Mouse (Mus musculus) cerebellum, postnatal 25 days (tissue): ENCODE measurements at regions not wholly inside any gene's neighbourhood (a gene's known extent, or its start where the extent isn't known, plus 50 kb on each side); places are given as distances from the start of the nearest gene placed in this dataset.

ENCODE experiments used
- DNase-seq, 2 experiments: peaks; one replicate each; pipeline ENCODE4 v3.0.0; 2021; ENCODE audit warnings: mixed read lengths in 2 of 2

DNA sequence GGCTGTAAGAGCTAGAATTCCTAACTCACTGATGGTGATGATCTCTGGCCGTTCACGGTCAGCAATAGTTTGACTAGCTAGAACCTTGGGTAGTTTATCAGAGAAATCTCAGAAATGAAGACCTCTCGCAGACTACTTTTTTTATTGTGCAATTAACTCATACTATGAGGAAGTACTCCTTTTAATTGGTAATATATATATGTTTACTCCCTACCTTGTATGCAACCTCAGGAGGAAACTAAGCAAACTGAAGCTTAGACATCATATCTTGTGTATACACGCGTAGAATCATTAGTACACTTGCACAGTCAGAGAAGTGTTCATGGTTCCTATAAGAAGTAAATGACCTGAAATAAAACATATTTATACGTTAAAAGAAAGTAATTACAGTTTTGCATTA lies 157.2 kb downstream of the Gm11146 start:
- DNase-seq, result no peak

DNA sequence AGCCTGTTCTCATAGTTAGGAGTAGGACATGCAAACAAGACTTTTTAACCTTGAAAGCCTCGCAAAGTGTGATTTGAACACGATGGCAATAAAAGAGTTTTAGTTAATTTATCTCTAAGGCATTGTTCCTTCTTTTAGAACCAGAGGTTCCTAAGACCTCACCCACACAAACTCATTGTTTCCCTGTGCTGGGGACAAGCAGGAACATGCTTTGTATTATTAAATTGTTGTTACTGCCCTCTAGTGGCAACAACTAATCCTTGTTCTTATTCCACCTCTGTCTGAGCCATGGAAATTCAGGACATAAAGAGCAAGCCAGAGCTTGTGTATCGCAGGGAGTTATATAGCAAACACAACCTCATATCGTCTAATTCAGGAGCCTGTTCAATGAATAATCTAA lies 157.9 kb downstream of the Gm11146 start:
- DNase-seq, result peak; percentile 13 to 23

DNA sequence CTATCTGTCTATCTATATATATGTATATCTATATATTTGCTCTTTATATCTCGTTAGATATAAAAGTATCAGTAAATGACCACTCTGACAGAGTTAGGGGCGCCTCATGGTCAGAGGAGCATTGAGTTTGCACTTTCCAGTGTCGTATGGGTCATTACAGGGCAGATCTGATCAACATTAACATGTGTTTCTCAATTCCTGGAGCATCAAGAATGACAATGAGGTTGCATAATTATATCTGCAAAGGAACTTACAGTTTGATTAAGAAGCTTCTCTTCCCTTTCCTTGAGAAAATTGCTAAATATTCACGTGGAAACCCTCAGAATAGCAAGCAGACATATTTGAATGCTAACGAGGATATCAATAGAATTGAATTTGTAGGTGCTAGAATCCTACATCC lies 158.6 kb downstream of the Gm11146 start:
- no peak for DNase-seq

DNA sequence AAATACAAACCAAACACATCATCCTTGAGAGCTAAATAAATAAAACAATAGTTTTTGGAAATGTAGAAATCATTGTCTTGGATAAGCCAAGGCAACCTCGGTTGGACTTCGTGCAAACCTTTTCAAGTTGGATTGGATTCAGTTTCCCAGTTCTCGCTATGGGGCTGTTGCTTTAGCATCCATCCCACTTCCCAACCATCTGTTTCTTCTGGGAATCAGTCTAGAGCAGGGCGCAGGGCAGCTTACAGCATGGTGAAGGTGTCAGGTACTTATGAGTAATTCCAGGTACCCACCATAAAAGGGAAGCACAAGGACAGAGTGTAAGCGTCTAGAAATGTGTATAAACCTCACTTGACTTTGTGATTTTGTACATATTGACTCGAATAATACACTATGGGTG lies 159.0 kb downstream of the Gm11146 start:
- DNase-seq, result peak; percentile 19 to 22

DNA sequence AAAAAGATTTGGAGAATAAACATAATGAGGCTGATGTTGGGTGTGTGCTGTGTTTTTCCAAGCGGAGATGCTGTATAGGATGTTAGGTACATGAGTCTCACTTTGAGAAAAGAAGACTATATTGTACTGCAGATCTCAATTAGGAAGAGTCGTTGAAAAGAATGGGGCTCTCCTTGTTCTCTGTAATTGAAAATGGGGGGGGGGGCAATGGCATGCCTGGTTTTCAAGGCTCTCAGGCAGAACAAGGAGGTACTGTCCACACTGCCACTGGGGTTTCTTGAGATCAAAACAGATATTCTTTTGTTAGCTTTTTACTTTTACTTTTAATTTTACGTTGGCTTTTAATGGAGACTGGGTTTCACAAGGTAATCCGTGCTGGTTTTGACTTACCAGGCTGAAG lies 170.5 kb downstream of the Gm11146 start:
- DNase-seq, result no peak

DNA sequence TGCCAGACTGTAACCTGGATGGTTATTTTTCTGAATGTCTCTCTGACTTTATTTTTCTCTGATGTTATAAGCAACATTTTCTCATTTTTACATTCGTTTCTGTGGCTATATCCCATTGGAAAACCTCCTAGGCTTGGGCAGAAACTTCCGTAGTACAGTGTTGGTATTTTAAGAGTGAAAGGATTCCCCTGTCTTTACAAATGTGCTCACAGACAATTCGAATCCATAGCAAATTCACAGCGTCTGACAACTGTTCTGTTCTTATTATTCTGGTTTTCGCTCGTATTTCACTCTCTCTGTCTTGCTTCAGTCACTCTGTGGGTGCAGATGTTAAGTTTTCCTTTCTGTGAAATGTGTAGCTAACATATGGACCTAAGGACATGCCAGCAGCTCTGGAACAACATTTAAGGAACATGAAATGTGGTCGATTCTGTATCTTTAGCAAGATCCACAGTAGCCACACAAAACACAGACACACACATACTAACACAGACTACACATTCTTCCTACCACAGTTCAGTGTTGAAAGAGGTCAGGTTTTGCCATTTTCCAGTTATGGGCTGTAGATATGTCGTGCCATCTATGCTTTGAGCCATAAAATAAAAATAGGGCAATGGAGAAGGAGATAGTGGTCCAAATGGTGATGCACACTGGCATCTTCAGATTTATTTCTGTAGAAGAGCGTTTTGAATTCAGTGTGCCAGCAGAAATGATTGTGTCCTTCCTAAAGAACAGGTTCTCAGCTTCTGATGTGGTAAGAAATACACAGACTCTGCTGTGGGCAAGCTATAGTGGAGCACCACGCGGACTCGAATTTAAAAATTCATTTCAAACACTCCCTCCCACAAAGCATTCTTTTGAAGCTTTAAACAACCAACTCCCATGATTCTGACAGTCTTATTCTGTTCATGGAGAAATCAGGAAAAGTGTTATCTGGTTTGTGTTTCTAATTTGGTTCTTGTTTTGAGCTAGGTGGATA lies 179.2 kb downstream of the Gm11146 start:
- DNase-seq, result no peak

DNA sequence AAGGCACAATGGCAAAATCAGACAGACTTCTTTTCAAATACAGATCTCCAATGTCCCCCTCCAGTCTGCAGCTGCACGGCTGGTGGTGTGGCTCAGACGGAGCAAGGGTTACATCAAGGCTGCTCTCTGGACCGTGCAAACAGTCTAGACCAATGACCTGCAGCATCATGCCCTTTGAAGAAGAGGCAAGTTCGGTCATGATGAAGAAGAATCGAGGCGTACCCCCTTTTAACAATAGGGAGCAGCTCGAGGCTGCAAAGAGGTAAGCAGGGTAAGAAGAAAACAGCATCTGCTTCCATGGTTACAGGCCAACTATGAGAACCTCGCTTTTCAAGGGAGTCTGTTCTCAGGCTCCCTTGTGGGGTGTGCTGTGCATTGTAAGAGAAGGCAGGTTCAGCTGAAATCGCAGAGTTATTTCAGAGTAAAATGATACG lies 180.3 kb downstream of the Gm11146 start:
- peak; percentile 31 to 36 for DNase-seq

DNA sequence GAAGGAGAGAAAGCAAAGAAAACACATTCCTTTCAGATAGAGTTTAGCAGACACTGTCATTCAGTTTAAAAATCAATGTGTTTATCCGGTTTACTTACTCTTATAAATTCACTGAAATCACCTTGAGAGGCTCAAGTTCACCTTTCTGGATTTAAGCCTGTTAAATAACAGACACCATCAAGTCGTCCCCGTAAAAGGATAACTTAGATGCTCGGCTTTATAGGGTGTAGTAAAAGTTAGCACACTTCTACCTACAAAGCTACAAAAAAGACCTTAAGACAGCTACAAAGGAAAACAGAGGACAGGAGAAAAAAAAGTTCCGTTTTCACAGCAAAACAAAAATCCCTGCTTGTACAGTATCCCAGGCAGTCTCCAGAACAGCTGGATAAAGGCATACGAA lies 180.9 kb downstream of the Gm11146 start:
- no peak for DNase-seq

DNA sequence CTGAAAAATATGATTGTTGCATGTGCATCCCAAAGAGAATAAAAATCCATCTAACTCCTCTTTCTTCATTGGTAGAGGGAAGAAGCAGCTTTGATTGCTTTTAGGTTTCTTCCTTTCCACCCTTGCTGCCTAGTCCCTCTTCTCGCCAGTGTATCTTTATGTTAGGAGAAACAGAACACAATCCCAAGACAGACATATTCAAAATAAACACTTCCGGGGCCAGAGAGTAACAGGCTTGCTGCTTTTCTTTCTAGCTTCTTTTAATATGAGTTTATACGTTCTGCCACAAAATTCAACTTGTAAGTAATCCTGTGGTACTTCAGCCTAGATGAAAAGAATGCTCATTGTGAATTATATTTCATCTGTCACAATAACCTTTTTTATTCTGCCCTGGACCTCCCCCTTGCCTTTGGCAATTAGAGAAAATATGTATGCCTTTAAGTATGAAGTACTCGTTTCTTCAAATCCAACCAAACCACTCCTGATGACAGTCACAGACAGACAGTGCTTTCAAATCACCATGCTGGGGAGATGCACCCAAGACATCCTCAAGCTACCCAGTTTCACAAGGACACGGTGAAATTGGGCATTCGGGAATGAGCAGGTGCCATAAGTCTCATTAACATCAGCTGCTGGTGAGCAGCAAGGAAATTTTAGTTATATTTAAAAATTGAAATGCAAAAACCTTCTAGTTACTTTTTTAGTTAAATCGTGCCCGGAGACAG lies 181.6 kb downstream of the Gm11146 start:
- no peak for DNase-seq

DNA sequence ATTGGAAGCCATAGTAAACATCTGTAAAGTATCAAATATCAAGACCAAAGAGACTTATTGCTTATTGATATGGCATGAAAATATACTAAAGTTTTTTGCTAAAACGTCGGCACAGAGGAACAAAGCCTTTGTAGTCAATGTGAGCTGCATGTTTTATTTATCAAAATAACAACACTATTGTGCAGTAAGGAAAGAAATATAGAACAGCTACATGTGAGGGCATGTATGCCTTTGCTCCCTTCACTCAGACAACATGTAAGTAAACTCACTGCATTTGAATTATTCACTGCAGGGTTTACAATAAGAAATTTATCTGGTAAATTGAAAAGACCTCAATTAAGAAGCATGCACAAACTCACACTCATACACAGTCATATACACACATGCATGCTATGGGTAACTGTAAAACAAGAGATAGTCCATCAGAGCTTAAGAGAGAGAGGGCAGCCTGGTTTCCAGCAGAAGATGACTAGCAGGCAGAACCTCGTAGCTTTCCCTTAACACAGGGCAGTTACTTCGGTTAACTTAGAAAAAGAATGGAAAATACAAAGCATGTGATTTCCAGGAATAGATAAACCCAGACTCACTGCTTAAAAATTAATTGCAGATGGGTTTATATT lies 182.7 kb downstream of the Gm11146 start:
- no peak for DNase-seq

DNA sequence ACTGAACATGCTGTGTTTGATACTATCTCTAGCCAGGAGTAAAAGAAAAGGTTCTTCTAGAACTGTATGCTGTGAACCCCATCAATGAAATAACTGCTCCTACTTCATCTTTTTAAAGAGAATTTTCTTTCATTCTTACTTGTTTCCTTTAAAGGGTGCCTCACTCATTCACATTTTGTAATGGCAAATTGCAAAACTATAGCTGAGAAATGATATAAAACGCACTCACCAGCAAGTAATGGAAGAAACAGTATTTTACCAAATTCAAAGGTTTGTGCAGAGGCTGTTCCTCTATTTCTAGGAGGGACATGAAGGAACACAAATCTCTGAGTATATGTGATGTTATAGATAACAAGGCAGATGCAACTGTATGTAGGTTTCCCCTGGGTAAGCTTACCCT lies 183.4 kb downstream of the Gm11146 start:
- no peak for DNase-seq

DNA sequence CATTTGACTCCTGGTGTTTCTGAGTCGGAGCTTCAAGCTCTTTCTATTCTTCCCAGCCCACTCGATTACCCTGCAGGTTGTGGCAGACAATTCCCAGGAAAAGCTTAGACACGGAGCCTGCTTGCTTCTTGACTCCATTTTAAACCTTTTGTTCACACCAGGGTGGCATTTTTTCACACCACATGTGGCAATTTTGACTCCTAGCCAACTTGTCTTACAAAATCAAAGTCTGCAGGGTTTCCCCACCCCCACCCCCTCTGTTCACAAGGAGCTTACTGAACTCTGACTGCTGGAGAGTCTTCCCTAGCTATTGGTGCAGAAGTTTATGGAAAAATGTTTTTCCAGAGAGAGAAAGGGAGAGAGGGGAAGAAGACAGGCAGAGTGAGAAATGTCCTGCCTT lies 184.1 kb downstream of the Gm11146 start:
- peak; percentile 14 to 18 for DNase-seq

DNA sequence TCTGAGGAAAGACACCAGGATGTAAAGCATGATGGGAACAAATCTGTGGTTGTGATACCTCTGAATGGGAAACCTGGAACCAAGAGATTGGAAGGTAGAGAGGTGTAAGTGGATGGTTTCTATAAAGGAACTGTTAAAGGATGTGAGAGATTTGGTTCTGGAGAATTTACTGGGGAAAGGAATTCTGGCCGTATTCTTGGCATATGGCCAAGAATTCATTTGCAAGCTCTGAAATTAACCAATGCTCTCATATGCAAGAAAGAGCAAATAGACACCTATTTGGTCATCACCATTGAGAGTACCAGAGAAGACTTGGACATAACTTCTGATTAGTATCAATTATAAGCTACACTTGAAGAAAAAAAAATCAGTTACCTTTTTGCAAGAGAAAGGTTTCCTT lies 187.3 kb downstream of the Gm11146 start:
- DNase-seq, result no peak

DNA sequence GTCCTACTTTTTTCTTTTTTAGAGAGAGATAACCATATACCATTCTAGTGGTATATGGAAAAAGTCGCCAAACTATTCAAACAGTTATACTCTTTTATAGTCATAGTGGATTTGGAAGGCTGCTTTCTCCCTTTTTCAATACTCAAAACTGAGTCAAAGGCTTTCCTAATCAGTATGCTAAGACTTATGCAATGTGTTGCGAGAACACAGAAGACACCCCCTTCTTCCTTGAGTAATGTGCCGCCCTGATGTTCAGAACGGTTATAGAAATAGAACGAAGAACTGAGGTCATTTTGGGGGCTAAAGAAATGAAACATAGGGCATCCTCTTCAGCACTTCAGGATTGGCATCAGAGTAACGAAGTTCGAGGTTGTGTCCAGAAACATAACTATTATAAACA lies 192.7 kb downstream of the Gm11146 start:
- DNase-seq, result no peak

DNA sequence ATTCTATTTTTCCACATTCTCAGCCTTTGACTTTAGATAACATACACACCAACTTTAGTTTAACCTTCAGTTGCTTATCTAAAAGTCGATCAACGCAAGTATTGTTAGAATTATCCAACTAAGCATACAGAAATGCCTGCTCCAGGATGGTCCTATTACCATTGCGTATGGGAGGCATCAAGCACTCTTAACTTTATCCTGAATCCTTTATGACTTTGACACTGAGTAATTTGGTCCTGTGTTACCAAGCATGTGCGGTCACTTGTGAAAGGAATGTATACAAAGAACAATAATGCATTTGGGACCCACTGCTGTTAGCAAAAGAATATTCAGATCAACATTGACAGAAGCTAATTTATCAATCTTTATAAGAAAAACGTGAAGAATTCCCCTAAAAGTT lies 194.9 kb downstream of the Gm11146 start:
- DNase-seq, result no peak

DNA sequence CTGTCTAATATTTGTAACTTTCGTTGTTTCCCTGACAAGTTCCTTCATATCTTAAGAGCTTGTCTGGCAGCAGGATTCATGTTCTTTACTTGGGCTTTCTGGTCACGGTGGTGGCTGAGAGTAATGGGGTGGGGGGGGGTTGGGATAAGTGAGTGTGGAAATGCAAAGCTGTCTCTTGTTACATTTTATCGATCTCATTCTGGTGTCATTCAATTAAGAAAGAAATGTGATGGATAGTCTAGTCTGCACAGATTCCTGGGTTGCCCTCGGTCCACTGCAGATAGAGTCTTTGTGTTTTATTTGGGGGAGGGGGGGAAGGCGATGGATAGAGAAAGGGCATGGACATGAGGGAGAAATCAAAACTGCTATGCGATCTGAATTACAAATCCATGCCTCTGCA lies 196.0 kb downstream of the Gm11146 start:
- DNase-seq, result no peak

DNA sequence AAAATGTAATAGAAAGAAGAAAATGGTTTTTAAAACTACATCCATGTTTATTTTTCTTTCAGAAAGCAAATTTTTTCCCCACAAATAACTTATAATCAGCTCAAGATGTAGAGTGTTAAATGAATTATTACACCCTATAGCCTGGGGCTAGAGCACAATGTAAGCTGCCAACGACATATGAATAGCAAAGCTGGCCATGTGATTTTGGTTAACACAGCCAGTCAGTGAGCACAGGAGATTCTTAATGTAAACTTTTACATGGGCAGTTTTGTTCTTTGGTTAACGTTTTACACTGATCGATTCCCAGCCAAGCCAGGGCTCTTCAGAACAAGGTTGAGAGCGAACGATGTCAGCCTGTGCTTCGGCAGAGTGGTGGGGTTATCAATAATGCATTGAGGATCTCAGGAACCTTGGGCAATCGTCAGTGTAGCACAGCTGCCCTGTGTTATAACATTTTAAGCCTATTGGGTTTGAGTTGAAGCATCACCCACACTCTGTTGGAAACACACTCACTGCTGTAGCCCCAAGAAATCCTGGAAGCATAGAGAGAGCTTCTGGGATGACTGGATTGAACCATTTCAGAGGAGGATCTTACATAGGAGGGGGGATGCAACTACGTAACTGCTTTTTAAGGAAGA lies 196.6 kb downstream of the Gm11146 start:
- no peak for DNase-seq

DNA sequence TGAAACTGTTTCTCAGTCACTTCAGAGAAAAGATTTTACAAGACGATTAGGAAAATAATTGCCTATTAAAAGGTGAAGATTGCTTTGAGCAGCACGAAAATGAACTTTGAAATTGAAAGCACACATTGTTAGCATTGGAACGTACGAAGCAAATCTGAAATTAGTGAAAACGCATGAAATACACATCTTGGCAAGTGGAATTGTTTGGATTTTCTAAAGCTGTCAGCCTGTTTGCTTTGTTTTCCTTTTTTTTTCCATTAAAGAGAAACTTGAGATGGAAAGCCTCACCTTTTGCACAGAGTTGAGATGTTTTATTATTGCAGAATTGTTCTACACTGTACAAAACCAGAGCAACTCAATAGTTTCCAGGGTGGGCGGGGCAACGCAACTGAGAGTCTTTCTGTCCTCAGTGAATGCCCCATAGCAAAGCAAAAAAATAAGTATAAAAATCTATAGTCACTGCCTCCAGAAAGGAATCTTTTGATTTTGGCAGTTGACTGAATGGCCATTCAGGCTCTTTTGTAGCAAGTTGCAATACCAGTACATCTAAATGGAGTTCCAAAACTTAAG lies 199.1 kb downstream of the Gm11146 start:
- DNase-seq, result no peak

DNA sequence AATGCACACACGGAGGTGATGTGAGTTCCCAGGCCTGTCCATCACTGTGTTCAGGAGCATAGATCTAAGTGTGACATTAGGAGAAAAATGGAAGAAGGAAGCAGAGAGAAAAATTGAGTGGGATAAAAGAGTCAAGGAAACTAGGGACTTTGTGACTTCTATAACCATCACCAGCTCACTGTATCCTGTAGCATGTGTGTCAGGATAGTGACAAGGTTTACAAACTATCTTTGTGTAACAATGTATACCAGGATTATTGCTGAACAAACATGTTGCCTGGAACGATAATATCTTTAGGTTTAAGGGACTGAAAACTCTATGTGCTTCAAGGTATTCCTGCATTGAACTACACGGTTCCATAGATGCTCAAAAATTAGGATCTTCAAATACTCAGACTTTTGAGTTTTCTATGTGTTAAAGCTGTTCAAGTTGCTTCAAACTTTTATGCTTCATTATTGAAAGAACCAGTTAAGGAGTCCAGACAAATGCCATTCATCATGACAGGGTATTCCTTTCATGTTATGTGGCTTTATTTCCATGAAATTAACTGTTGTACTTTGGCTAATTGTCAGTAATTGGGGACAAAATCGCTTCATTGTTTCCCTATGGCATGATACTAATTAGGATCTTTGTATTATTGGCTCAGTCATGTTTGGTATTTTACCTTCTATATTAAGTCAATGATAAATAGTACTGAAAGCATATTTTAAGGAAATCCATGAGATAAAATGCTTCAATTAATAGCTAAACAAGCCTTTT lies 200.5 kb downstream of the Gm11146 start:
- no peak for DNase-seq

DNA sequence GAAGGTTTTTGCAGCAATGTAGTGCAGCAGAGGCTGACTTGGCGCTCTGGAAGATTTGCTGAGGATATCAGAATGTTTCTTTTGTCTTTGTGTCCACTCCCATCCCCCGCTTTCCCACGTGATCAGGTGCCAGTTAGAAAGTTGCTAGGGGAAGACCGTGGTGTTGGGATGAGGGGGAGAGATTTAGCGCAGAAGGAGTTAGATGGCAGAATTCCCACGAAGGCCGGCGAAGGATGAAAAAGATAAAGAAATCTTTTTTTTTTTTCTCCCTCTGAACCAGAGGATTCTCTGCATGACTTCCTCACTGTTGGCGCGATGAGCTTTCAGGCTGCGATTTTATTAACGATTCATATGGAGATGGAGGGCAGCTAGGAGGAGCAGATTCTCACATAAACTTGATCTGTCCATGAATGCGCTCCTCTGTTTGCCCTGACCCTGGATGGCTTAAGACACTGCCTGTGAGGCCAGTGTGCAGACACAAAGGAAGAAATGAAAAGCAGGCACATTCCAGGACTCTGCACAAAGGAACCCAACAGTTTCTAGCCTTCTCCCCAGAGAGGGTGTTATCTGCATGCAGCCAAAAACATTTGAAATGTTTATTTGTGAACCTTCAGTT lies 201.5 kb downstream of the Gm11146 start:
- DNase-seq, result peak; percentile 40 to 62

DNA sequence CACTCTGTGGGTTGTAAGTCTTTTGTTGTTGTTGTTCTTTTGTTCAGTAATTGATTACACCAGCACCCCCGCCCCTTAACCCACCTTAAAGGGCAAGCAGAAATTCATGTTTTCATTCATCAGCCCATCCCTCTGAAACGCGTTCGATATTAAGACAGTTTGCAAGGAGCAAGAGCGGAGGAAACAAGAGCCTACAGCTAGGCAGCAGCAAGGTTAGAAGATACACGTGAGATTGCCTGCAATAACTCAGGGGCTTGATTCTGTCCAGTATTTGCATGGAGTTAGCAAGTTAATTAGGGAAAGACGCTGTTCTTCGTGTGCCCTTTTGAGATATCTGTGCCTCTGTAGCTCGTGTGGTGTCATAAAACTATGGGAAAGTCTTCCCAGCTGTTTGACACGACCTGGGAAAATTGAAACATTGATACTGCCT lies 202.0 kb downstream of the Gm11146 start:
- peak in 1 of 2 experiments; percentile 18 for DNase-seq
